Mouse (Mus musculus): ENCODE measurements around the gene Hgf.

GRCm38 (mm10) chr5:16538067-16538466 lies 15.2 kb upstream of the Hgf start:
- no peak for TF ChIP-seq CTCF (IDR thresholded peaks at IDR 0.05; ENCODE audit: control insufficient read depth, insufficient read depth, insufficient read length)
- no peak for TF ChIP-seq USF1 (IDR thresholded peaks at IDR 0.05; ENCODE audit: low read depth)

All from C2C12 (cell line).